Mouse (Mus musculus): ENCODE data around the gene Rab31.

GRCm38 (mm10) chr17:65726755-65727154 lies 45.8 kb downstream of the Rab31 start:
- TF ChIP-seq CTCF (IDR thresholded peaks at IDR 0.05; ENCODE audit: control insufficient read depth, insufficient read depth, low read length), result no peak
- no peak for TF ChIP-seq POLR2A (IDR thresholded peaks at IDR 0.05; ENCODE audit: borderline replicate concordance, control insufficient read depth, low read depth, low read length)

All from bone marrow, adult 2 months (tissue).